Mouse (Mus musculus) c-Kit-positive CD71-negative TER-119-negative erythroid progenitor cells, embryonic 14.5 days (primary cell): ENCODE results near the gene Zfp3.

ENCODE experiments used
- DNase-seq: peaks from one replicate; pipeline ENCODE4 v3.0.0-alpha.2; 2013; ENCODE audit warnings: low read depth

The Zfp3 gene

DNA sequence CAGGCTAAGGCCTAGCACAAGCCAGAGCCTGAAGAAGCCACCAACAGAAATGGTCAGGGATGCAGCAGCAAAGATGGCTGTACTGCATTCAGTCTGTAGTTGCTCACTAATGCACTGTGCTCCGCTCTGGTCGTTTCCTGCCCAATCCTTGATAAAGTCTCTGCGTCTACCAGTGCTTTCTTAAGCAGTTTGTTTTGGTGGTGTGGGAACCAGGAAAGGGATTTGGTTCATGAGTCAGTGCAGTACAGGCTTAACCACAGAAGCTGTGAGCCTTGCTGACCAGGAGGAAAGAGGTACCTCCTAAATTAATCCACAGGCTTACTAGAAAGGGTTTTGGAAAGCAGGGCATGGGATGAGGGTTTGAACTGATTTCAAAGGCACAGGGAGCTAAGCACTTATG is 44.1 kb downstream of the Zfp3 start:
- DNase-seq: no peak

DNA sequence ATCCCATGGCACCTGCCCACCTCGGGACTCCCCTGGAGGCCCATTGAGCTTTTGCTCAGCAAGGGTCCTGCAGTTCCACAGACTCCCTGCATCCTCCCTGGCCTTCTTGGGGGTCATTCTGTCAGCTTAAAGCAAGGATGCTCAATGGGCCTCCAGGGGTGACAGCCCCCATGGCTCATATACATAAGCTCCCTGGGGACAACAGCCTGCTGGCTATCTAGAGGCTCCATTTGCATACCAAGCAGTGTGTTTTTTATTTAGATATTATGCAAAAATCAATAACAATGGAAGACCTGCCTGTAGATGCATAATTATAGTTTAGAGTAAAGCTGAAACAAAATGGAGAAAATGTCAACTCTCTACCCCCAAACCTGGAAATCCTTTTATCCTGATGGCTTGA is 45.0 kb downstream of the Zfp3 start:
- no peak for DNase-seq

DNA sequence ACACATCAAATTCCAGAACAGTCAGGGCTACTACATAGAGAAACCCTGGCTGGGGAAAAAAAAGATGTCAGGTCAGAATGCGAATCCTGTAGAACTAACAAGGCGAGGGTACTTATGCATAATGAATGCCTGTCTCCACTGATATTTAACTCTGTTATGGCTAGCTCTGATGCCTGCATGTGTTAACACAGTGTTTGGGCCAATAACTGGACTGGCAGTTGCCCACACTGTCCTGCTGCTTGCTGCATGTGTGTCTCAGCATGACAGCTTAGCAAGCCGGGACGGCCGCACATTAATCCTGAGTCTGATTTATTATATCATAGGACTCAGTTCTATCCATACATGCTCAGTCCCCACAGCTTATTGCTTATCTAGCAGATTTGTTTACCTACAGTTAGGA is 47.0 kb downstream of the Zfp3 start:
- no peak for DNase-seq

DNA sequence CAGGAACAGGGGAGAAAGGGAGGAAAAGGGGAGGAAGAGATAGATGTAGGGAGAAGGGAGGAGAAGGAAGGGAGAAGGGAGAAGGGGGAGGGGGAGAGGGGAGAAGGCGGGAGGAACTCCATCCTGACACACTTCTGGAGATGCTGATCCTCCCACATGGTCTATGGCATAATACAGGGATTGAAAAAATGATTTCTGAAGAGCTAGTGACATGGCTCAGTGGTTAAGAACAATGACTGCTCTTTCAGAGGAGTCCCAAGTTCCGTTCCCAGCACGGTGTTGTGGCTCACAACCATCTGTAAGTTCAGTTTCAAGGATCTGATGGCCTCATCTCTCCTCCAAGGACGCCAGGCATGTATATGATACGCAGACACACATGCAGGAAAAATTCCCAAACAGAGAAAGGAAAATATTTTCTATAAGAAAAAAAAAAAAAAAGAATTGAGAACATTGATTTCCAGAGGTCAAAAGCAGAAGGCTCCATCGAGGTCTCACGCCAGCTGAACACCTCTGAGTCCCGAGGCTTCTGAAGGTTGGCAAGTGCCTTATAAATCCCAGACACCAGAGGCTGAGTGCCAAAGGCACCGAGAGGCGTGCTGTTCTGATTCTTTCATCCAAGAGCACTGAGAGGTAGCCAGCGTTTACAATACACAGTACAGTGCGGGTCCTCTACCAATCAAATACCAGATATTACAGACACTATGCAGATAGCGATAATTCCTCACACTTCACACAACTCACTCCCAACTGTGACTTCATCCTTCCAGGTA is 47.6 kb downstream of the Zfp3 start:
- DNase-seq: no peak

DNA sequence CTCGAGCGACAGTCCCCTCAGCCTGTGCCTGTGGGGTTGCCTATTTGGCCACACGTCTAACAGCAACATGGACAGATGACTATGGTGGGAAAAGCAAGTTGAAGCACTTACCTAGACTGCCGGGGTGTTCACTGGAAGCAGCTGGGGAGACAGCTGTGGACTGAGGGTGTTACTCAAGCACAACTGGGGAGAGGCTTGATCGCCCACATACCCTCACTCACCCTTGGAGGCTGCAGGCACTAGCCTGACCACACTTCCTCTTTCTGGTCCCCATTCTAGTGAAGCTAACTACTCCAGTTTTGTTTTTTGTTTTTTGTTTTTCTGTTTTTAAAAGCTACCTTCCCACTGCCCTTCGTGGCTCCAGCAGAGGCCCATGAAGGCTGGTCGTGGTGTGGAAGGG is 48.4 kb downstream of the Zfp3 start, which contains the start of gene Scimp:
Gene Scimp, minus strand, starts transcription at position 222 of the 400 bp plus-strand sequence.
- peak; percentile 41 for DNase-seq

DNA sequence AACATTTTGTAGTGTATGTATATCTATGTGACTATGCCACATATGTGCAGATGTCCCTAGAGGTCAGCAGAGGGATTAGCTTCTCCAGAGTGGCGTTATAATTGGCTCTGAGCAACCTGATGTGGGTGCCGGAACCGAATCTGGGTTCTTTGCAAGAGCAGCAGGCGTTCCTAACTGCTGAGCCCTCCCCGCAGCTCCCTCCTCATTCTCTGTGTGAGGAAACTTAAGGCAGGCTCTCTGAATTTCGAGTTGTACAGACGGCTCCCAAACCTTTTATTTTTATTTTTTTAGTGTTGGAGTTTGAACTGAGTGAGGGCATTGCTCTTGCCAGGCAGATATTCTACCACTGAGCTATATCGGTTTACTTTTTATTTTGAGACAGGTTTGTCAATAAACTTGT is 51.1 kb downstream of the Zfp3 start:
- DNase-seq: no peak

DNA sequence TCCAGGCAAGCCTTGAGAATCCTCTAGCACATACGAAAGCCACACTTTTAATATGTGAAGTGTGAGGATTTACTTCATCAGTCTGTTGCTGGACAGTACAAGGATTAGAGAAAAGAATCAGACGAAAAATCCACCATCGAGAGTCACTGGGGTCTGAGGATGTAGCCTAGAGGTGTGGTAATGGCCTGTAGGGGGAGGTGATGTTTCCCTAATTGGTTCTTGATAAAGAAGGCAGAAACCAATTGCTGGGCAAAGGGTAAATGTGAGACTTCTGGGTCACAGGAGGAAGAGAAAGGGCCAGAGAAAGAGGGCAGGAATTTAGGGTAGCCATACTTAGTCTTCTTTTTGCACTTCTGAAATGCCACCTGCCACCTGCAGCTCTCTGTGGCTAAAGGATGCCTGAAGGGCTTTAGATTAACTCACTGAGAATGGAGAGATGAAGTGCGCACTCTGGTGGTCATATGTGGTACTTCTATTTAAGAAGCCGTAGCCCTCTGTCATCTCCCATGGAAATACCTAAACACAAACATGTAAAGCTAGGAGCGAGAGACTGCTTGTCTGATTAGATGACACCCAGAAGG is 51.6 kb downstream of the Zfp3 start:
- DNase-seq: peak; percentile 75

DNA sequence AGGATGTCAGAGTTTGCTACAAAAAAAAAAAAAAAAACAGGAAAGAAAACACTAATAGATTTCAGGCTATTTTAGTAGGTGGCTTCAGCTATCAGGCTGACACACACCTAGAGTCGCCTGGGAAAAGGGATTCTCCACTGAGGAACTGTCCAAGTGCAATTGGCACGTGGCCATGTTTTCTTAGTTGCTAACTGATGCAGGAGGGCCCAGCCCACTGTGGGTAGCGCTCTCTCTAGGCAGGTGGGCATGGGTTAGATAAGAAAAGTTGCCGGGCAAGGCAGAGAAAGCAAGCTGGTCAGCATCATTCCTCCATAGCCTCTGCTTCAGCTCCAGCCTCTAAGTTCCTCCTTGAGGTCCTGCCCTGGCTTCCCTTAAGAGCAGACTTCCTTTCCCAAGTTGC is 52.8 kb downstream of the Zfp3 start:
- DNase-seq: no peak

DNA sequence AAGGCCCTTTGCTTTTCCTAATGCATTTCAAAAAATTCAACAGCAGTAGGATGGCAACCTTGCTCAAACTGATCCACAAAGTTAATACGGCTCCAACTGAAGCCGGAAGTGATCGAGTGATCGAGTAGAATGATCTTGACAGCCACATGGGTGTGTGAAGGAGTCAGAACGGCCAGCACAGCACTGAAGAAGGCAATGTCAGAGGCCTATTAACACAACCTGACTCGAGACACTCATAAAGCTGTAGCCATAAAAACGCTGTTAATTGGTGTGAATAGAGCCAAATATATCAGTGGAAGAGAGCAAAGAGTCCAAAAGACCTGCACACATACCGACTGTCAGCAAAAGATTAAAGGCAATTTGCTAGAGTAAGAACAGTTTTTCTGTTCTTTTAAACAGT is 56.1 kb downstream of the Zfp3 start:
- no peak for DNase-seq

DNA sequence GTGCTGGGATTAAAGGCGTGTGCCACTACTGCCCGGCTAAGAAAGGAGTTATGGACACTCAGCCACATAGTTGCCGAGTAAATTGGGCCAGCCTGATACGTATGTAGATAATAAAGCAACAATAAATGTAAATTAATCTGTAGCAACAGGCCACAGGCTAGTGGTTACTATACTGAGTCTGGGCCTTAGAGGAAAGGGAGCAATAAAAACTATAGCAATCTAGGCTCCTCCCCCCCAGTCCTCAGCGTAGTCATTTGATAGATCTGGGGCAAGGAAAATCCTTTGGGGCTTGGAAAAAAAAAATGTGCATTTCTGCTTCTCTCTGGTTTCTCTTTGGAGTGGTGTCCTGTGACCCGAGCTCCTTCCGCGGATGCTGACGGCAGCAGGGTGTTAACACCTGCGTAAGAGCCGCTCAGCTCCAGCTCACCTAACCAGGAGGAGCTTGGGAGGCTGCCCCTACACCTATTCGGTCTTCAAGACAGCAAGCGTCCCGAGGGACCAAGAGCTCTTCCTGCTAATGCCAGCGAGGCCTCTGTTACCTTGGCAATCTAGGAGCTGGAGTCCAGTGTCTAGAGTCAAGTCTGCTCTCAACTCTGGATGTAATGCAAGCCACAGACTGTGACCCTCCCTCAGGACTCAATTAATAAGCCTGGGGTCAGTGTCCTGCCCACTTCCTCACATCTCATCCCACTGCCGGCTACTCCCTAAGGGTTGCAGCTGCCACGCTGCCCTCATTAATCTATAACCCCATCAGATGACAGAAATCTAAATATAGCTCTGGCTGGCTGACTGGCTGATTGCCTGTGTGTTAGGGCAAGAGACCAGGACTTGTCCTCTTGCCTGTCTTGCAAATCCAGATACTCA is 58.0 kb downstream of the Zfp3 start:
- DNase-seq: no peak
